Mouse (Mus musculus) cortical plate, adult 2 months (tissue): ENCODE results near the gene Tusc1.

ENCODE experiments used
- CTCF ChIP-seq: fragments of 200-500 bp; IDR thresholded peaks from 2 replicates; pipeline ENCODE4 v1.5.1; 2011; ENCODE audit warnings: mild to moderate bottlenecking, control low read depth, low read length; ENCODE audit not compliant: insufficient read depth; ENCODE audit errors: extremely low read depth
- POLR2A ChIP-seq: fragments of 200-500 bp; IDR thresholded peaks from 2 replicates; pipeline ENCODE4 v1.6.1; 2011; ENCODE audit warnings: mild to moderate bottlenecking, low read length, control low read depth; ENCODE audit not compliant: insufficient read depth; ENCODE audit errors: extremely low read depth

DNA sequence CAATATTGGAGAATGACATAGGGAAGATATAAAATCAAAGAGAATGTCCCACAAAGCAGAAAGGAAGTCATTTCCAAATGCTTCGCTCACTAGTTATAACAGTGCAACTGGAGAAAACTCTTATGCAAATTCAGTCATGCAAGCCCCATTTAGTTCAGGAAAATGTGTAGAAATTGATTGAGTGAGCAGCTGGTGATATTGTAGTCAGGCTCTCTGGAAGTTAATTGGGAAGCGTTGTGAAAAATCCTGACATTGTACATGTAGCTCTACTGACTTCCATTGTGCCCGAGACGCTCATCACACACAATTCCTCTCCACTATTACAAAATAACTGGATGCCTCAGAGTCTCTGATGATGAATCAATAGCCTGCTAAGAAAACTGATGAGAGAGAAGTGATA, 49.2 kb downstream of the Tusc1 start:
- TF ChIP-seq POLR2A (no peak), CTCF (no peak)
